Mouse (Mus musculus) thymus, adult 2 months (tissue): ENCODE measurements around the gene Sympk.

ENCODE experiments used
- CTCF ChIP-seq: fragments of 200-500 bp; IDR thresholded peaks from 2 replicates; pipeline ENCODE4 v1.5.1; 2012; ENCODE audit warnings: mild to moderate bottlenecking, control low read depth, low read length, moderate library complexity, borderline replicate concordance; ENCODE audit not compliant: control insufficient read depth, poor library complexity, insufficient read depth; ENCODE audit errors: extremely low read depth
- POLR2A ChIP-seq: fragments of 200-500 bp; IDR thresholded peaks from 2 replicates; pipeline ENCODE4 v1.6.1; 2012; ENCODE audit warnings: mild to moderate bottlenecking, low read length, control low read depth, moderate library complexity; ENCODE audit not compliant: control insufficient read depth, poor library complexity, insufficient read depth; ENCODE audit errors: extremely low read depth

DNA sequence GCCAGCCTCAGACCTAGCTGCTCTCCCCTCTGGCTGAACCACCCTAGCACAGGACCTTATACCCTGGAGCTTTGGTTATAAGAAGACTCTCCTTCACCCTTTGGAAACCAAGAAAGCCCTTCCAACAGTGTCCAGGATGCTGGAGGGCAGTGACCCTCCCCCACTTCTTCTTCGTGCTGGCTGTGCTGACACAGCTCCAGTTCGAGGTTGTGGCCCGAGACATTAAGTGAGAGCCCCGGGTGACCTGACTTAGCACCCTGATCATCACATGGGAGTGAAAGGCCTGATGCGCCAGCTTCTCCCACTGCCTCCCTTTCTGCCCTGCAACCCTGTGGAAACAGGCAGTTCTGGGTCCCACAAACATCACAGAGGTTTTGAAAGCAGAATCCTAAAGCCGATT is 61.3 kb downstream of the Sympk start:
- TF ChIP-seq POLR2A (no peak), CTCF (no peak)
